Mouse (Mus musculus): Measurements from ENCODE around the gene Atg3. TPM values are rescaled to one million over a fixed set of nuclear protein-coding genes. Genes with fewer than 3 reads are reported as not detected.

The Atg3 gene
- polyA plus RNA-seq (2021; fragmentation: Nextera tagmentation) = 47.8 and 57.6 TPM in 2 replicates
- long read RNA-seq, experiment 1, transcript Atg3-201 (12 exons, 2,057 nt) = major isoform, 204 of 275 reads
- long read RNA-seq, experiment 1, partial matches to known transcripts = 53 of 275 reads
- long read RNA-seq, experiment 1, other reads (novel, unspliced or antisense) = 17 of 275 reads
- long read RNA-seq, experiment 2, transcript Atg3-201 (12 exons, 2,057 nt) = major isoform, 70 of 118 reads
- long read RNA-seq, experiment 2, partial matches to known transcripts = 27 of 118 reads
- long read RNA-seq, experiment 2, other reads (novel, unspliced or antisense) = 21 of 118 reads

DNA sequence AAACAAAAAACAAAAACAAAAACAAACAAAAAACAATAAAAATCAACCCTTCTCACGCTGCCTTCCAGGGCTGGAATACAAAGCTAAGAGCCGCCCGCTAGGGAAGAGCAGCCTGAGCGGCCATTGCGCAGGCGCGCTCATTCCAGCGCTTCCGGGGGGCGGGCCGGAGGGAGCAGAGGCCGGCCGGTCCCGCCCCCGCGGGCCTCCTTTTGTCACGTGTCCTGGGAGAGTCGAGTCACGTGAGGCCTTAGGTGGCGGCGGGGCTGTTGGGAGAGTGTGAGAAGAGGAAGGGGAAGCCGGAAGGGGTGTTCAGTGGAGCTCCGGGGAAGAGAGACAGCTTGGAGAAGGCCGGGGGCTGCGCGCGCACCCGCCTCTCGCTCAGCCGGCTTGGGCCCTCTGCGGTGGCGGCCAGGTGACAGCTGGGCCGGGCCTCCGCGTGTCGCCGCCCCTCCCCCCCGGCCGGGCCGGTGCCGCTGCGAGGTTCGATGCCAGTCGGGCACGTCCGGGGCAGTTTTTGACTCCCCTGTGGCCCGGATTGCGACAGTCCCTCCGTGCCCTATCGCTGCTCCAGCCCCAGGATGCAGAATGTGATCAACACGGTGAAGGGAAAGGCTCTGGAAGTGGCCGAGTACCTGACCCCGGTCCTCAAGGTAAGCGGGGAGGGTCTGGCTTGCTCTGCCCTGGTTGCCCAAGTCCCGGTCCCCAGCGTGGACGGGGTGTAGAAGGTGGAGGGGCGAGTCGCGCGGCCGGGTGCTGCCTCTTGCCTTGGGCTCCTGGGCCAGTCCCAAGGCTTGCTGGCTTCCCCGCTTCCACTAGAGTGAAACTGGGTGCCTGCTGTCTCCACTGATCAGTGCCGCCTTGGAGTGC lies at the start of gene Atg3, which contains the start of gene Slc35a5:
Gene Atg3 (plus strand): TSS at position 264 of the 867 bp plus-strand sequence.
Gene Slc35a5 (minus strand): TSS at position 185 of the 867 bp plus-strand sequence.

DNA sequence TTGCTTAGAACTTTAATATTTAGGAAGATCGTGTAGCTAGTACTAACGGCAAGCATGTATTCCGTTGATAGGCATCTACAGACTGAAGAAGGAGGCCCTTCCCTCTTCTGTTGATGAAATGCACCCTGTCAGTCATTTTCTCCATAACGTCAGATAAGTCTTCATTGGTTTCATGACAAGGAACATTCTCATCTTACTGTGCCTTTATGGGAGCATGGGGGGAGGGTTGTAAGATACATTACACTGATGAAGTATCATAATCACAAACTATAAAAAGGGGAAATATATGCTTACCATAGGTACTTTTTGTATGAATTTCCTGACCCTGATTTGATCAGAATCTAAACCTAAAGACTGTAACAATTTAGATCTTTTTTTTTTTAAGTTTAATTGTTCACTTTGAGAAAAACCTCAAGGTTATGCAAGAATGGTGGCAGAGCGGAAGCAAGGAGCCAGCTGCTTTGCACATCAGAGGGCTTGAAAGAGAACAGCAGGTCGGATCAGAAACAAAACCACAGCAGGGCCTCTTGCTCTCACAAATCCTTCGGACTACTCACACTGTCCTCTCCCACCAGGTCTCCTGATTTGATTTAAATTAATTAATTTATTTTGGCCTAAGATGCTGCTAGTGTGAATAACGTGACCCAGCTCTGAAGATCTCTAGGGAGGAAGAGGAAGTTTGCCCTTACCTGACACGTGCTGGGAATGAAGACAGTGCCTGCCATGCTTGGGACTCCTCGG lies 65.2 kb downstream of the Atg3 start, which contains the start of gene Btla:
Gene Btla (plus strand): TSS at position 668 of the 741 bp plus-strand sequence.

Other genes starting within 250 kb of the Atg3 start
- not detected in 2 replicates for gene Cd200r3, start 215.1 kb upstream of the Atg3 start, polyA plus RNA-seq (2021; fragmentation: Nextera tagmentation)
- 12.7 and 13.2 TPM in 2 replicates for gene Ccdc80, start 65.4 kb upstream of the Atg3 start, polyA plus RNA-seq (2021; fragmentation: Nextera tagmentation)
- gene Slc35a5, start 79 bp upstream of the Atg3 start, polyA plus RNA-seq (2021; fragmentation: Nextera tagmentation) = 21.8 and 25.0 TPM in 2 replicates
- gene Btla, start 65.5 kb downstream of the Atg3 start, polyA plus RNA-seq (2021; fragmentation: Nextera tagmentation) = not detected in 2 replicates

Data from left cerebral cortex, adult 6 months (tissue).